Mouse (Mus musculus): ENCODE measurements around the gene Col20a1.

Col20a1 gene

DNA sequence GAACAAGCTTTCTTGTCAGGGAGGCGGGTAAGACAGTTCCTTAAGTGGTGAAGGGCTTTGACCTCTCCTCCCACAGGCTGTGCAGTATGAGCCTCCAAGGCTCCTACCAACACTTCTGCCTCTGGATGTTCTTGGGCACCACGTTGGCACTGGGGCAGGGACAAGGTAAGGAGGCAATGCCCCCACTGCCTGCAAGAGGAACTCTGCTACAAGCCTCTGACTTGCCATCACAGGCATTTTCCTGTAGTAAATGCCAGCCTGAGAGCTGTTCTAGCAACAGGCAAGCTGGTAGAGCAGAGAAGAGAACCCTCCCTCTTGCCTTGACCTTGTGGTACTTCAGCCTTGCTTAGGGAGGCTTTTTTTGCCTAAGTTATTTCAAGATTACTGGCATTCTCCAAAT lies at the start of gene Col20a1:
Col20a1 (plus strand) TSS at position 87 of the 400 bp plus-strand sequence.
- DNase-seq (ENCODE audit: low read depth, low spot score) = no peak

DNA sequence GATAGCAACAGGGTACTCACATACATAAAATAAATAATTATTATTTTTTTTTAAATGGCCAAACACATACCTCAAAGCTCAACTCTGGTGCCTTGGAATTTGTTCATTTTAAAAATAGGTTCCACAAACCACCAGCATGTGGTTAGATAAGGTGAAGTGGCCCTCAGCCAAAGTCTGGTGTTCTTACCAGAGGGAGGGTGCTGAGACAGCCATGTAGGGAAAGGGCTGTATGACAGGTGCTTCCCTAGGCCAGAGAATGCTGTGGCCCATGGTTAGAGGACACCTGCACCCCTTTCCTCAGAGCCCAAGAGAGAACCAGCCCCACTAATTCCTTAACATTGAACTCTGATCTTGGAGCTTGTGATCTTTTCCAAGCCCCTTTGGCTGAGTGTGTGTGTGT lies 46.1 kb upstream of the Col20a1 start:
- no peak for DNase-seq (ENCODE audit: low read depth, low spot score)

DNA sequence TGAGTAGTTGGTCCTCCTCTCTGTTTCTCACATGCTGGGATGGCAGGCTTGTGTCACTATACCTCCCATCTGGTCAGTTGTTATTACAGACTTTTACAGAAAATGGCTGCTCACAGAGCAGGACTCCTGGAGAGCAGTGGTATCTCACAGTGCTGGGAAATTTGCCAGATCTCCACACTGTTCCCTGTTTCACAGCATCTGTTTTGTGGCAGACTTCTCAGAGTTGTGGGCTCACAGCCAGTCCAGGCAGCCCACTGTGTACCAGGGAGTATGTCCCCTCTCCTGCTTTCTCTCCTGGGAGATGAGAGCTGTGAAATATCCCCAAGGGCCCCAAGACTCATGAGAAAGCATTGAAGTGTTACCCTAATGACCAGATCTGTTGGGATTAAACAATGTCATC lies 44.5 kb upstream of the Col20a1 start:
- DNase-seq (ENCODE audit: low read depth, low spot score) = no peak

DNA sequence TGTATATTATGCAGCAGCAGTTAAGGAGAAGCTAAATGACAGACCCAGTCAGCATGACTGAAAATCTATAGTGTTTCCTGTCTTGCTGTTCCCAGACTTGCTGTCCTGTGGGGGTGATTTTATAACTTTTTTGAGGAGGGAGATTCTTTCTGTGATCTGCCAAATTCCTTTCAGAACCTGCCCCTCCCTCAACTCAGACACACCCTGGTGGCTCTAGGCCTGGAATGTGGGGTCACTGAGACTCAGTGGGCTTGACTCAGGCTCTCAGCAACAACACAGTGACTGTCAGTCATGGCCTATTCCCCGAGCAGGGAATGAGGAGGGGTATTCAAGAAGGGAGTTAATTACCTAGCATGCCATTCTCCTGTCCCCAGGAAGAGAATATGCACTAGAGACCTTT lies 36.4 kb upstream of the Col20a1 start:
- no peak for DNase-seq (ENCODE audit: low read depth, low spot score)

DNA sequence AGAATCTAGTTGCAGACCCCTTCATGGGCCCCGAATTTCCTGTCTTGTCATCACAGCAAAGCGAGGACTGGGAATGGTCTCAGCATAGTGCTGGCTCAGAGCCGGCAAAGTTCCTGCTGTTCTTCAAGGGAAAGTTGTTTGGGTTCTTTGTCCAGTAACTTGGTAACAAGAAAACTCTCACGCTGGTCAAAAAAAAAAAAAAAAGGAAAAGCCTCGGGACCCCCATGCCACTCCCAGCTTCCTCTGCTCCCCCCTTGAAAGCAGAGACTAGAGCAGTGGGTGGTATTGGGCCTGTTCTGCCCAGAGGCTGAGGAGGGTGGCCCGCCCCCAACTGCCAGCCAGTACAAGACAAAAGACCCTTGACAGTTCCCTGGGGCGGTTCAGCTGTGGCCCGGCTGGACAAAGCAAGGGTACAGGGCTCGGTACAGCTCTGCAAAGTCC lies 33.6 kb upstream of the Col20a1 start:
- DNase-seq (ENCODE audit: low read depth, low spot score) = peak; percentile 19

DNA sequence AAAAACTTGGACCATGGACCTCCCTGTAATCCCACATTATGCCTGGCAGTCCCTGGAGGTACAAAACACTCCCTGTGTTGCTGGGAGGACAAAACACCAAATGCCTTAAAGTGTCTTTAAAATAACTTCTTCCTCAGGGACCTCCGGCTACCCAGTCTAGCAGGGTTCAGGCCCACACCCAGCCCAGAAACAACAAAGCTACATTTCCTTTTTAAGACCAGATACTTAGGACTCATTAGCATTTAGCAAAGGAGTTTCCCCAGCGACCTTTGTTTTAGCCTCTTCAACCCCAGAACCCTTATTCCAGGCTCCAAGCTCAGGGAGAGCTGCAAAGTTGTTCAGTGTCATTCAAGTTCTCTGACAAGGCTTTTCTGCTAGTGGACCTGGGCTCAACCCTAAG lies 32.7 kb upstream of the Col20a1 start:
- DNase-seq (ENCODE audit: low read depth, low spot score) = no peak

DNA sequence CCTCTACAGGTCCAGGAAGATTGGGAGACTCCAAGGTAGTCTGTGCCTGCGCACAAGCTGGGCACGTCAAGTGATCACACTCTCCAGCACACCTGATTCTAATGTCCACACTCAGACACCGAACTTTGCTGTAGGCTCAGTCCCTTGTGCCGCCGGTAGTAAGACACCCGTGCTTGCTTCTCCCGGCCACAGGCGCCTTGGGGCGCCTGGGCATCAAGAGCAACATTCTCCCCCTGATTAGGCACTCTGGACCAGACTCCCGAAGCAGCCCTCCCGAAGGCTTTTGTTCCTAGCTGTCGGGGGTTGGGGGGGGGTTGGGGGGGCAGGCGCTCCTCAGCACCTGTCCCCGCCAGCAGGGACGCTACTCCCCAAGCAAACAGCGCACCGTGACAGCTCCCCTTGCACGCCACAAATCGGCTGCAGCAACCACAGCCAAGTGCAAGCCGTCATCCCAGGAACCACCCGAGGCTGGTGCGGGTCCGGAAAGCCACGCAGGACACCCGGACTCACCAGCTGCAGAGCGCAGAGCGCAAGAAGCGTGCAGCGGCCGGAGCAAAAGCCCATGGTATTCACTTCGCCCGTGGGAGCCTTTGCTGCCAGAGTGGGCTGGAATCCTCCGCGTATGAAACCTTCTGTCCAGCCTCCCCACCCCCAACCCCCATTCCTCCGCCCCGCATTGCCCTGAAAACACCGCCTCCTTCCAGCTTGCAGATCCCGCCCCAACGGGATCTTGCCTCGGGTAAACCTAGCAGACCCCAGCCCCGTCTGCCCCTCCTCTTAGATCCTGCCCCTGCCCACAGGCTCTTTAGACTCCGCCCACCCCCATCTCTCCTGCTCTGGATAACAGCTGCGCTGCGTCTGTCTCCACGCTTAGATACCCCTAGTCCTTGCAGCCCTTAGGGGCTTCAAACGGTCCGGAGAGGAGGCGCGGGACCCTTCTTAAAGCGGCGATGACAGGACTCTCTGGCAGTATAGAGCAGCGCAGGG lies 32.0 kb upstream of the Col20a1 start, which contains the start of gene Nkain4:
Nkain4 (minus strand) TSS at position 639 of the 987 bp plus-strand sequence.
- DNase-seq (ENCODE audit: low read depth, low spot score) = peak; percentile 79

DNA sequence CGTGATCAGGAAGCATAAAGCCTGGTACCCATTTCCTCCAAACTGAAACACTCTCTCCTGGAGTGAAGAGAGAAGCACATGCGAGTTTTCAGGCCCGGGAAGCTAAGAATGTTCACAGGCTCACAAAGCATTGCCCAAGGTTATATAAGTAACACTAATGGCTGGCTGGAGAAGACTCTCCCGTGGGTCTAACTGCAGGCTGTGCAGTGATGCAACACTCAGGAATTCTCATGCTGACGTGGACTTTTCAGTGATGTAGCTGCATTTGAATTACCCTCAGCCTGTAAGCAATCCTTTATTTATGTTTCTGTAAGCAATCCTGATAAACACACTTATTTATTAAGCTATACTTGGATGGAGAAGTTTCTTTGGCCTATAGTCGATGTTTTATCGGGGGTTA lies 26.7 kb upstream of the Col20a1 start:
- no peak for DNase-seq (ENCODE audit: low read depth, low spot score)

DNA sequence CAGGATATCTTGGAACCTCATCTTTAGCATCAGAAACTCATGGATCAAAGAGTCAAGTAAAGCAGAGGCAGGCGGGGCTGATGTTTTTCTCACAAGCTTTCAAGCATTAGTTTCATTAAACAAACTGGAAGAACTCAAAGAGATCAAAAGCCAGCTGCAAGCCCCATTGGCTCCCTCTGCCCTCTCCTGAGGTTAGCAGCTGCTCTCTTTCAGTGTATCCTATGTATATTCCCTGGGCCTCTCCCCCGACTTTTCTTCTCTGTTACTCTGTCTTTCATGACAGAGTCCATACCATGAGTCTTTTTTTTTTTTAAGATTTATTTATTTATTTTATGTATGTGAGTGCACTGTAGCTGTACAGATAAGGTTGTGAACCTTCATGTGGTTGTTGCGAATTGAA lies 26.1 kb upstream of the Col20a1 start:
- no peak for DNase-seq (ENCODE audit: low read depth, low spot score)

DNA sequence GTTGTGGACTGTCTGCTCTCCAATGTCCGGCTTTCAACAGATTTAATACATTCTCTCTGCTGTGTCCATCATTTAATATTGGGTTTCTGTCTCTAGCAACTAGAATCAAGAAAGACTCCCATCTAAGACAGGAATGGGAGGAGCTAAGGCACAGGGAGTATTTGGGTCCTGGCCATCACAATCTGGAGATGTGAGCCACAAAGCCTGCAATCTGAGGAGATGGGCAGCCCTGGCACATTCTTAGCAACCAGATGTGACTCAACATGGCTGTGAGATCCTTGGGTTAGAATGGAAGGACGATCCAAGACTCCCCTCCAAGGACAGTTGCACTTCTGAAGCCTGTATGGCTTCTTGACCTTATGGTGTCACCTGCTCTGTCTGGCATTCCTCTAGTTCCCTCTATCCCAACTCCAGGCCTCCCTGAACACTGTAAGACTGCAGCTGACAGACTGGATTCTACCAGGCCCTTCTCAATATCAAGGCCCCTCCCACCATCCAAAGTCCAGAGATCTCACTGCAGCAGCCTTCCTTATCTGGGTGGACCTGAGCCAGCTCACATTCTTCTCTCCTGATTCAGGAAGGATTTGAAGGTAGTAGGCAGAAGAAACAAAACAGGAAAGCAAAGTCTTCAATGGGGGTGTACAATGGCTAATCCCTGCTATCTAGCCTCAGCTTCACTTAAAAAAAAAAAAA lies 23.6 kb upstream of the Col20a1 start:
- no peak for DNase-seq (ENCODE audit: low read depth, low spot score)

DNA sequence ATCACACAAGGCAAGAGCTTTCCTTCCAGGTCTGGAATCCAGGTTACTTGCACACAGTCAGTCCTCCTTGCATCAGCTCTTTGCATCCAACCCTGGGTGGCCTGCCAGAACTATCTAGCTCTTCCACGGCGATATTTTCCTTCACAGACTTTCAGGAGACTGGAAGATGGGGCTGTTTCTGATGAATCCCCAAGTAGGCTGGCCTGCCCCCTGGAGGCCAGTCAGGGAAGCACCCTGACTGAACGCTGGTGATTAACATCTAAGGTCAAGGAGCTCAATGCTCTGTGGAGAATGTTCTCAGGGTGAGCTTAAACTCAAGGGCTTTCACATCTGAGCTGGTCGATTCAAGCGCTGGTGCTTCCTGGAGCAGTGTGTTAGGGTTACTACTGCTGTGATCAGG lies 22.4 kb upstream of the Col20a1 start:
- peak; percentile 69 for DNase-seq (ENCODE audit: low read depth, low spot score)

DNA sequence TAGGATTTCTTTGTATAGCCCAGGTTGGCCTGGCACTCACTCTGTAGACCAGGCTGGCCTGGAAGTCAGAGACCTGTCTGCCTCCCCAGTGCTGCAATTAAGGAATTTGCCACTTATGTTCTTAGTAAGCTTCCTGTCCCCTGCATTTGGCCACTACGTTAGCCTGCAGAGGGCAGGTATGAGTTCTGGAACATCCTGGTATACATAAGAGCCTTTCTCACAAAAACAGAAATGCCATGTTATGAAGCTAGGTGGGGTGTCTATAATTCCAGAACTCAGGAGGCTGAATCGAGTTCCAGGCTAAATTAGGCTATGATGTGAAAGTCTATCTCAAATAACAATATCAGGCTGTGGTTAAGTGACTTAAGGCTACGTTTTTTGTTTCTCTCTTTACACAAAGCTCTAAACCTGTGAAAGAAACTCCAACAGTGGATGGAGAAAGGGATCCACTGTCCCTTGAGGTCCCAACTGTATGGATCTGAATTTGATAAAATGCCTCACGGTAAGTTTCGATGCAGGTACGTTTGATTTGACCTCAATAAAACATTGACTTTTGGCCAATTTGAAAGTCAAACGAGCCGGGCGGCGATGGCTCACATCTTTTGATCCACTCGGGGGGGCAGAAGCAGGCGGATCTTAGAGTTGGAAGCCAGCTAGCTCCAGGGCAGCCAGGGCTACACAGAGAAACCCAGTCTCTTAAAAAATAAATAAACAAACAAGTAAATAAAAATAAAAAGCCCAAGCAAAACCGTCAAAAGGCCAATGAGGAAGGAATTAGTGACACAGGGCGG lies 20.0 kb upstream of the Col20a1 start:
- DNase-seq (ENCODE audit: low read depth, low spot score) = no peak

DNA sequence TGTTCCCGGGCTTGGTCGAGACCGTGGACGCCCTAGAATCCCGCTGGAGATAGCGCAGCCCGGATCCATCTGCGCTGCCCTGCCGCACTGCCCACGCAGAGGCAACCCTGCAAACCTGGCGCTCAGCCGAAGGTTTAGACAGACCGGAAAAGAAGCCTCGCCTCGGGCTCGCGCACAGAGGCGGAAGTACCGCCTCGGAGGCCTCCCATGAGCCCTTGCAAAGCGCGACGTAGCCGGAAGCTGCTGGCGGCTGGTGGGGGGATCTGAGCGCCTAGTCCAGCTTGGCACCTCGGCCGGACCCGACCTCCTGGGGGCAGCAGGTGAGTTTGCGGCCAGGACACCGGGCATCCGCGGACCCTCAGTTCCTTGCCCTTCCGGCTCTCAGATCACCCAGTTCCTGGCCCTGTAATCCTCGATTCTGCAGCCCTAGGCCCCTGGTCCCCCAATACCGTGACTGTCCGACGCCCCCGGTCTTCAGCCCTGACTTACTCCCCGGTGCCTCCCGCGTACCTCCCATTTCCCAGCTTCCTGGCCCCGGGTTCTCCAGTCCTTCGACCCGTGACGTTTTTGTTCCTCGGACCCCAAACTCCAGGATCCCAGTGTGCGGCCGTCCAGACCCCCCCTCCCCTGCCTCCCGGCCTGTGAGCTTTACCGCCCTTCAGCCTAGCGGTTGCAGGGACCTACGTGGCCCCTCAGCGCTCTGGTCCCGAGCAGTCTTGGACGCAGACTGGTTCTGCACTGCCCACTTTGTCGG lies 19.1 kb upstream of the Col20a1 start, which contains the start of gene Arfgap1:
Arfgap1 (plus strand) TSS at position 216 of the 754 bp plus-strand sequence.
- DNase-seq (ENCODE audit: low read depth, low spot score) = peak; percentile 74

DNA sequence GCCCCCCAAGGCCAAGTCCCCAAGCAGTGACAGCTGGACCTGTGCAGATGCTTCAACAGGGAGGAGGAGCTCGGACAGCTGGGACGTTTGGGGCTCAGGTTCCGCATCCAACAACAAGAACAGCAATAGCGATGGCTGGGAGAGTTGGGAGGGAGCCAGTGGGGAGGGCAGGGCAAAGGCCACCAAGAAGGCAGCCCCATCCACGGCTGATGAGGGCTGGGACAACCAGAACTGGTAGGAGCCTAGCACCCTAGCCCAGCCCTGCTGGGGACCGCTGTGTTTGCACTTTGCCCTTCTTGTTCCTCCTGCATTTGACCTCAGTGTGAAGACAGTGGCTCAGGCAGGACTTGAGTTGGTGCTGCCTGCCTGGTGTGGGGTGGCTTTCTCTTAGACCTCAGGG lies 5.2 kb upstream of the Col20a1 start:
- DNase-seq (ENCODE audit: low read depth, low spot score) = no peak

DNA sequence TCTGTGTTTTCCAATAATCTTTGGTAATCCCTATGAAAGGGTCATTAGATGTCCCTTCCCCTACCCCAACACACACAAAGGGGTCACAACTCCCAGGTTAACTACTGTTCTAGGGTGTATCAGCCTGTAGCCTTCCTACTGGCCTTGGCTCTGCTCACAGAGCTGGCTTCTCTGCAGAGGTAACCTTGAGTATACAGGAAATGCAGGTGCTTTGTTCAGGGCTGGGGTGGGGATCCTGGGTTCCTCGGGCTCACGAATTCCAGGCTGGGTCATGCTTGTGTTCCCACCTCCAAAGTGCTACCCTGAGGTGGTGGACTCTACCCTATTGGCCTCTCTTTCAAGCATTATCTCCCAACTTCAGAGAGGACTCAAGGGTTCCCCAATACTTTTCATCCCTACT lies 700 bp upstream of the Col20a1 start:
- DNase-seq (ENCODE audit: low read depth, low spot score) = no peak

DNA sequence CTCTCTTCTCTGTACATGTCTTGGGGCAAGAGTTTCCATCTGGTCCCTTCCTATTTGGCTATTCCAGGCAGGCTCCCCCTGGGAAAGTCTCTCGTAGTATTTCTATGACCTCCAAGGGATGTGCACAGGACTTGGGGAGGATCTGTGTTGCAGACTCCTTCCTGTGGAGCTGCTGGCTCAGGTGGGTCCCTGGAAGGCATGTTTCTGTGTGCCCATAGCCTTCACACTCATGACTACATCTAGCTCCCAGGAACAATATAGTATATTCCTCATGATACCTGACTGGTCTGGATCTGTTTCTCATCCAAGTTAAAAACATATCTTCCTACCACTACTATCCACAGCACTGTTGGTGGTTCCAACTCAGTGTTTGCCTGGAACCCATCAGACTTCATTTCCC lies 666 bp downstream of the Col20a1 start:
- DNase-seq (ENCODE audit: low read depth, low spot score) = no peak

DNA sequence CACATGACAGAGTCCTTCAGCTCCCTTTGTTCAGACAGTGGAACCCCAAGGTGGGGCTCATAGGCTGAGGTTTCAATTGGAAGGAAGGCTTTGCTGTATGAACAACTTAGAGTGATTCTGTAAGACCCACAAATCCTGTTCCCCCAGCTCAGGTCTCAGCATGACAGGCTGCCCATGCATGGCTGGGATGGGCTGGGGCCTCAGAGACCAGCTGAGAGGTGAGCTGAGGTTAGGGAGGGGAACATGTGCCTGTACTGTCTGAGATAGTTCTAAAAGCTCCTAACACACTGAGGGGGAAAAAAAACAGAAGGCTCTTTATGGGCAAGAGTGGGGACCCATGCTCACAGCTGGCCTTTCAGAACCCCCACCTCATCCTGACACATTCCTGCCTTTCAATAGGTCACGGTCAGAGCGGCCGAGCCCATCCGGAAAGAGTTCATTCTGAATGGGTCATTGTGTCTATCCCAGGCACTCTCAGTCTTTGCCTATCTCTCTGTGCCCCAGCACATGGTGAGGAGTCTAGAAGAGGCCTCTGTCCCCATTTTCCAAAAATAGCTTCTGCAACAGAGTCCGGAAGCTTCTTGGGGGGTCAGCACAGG lies 1.2 kb downstream of the Col20a1 start:
- peak; percentile 9 for DNase-seq (ENCODE audit: low read depth, low spot score)

DNA sequence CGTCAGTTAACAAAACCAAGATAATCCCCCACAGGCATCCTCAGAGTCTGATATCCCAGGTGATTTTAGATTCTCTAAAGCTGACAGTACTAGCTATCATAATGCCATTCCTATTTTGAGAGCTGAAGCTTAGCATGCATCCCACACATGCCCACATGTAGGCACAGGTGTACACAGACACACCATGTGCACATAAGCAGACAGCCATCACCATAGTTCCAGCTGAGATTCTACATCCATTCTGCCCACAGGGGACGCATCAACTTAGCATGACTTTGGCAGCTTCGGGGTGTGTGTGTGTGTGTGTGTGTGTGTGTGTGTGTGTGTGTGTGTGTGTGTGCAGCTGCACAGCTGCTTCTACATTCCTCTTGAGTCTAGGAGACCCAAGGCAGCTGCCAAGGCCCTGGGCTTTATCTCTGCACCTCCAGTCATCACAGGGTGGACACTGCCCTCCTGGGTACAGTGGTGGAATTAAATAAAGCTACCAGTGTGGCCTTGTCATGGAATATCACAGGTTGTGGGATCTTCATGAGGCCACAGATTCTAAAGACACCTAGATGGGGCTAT lies 2.1 kb downstream of the Col20a1 start:
- DNase-seq (ENCODE audit: low read depth, low spot score) = no peak

DNA sequence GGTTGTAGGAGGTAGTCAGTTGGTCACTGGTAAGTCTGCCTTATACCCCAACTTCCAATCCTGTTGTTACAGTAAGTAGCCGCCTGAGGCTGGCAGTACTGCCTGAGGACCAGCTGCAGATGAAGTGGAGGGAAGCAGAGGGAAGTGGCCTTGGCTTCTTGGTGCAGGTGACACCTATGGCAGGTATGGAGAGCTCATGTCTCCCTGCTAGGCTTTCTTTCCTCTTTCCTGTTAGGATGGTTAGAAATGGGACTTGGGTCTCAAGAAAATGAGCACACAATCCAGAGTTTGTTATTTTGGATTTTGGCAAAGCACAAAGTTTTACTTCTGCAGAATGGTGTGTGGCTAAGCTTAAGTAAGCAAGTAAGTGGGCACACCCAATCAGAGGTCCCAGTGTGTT lies 2.6 kb downstream of the Col20a1 start:
- DNase-seq (ENCODE audit: low read depth, low spot score) = no peak

DNA sequence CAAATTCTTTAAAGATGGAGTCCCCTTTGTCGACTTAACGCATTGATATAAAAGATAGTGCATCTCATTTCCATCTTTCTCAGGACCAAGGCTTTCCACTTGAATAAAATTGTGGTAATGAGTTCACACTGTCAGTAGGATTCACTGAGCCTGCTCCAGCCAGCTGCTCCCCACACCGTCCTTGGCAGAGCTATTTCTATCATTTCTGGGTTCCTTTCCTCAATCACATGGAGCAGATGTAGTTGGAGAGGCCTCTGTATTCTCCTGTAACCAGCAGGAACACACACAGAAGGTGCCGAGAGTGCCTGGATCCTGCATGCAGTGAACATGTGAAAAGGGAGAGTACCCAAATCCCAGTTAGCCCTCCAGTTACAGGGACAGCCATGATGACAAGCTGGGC lies 4.0 kb downstream of the Col20a1 start:
- no peak for DNase-seq (ENCODE audit: low read depth, low spot score)
